17 mouse cellular contexts compared by ENCODE assay signal in genomic region chr5:96969705-96970471, GRCm38 (mm10). TPM values are rescaled to one million over a fixed set of nuclear protein-coding genes. Genes with fewer than 3 reads are reported as not detected.
A peak's percentile ranks its signal among the peaks of the same experiment; 100 is the strongest.
DNase-seq lines count a peak whose midpoint lies in the region; ATAC-seq and TF ChIP-seq lines count a peak whose summit lies in the region.
"Had no signal": no experiment of that assay in that cellular context is flagged by ENCODE, and none has a peak within 500 bp of the region (broad histone marks: within the 10 kb centered on the region; RNA-seq: fewer than 3 reads in every experiment).

No protein-coding gene starts in this region.

- no peak for TF ChIP-seq CTCF in forebrain, postnatal 0 days (IDR thresholded peaks at IDR 0.05; ENCODE audit: low read depth)

- H3K9me3 ChIP-seq in heart, embryonic 10.5 days: no peaks in the 10 kb centered on the region
- H3K9me3 ChIP-seq in midbrain, embryonic 11.5 days (ENCODE audit: control insufficient read depth, low read length): no peaks in the 10 kb centered on the region
- H3K9me3 ChIP-seq in midbrain, embryonic 16.5 days (replicated peaks; ENCODE audit: control insufficient read depth, low read length, poor library complexity, severe bottlenecking): no peaks in the 10 kb centered on the region
- no peaks in the 10 kb centered on the region for H3K9me3 ChIP-seq in forebrain, postnatal 0 days (ENCODE audit: low read length)
- H3K9me3 ChIP-seq: embryonic facial prominence, embryonic 15.5 days; limb, embryonic 13.5 days; midbrain, embryonic 12.5 days; neural tube, embryonic 12.5 days had no signal

- no peak overlapping the region for H3K9ac ChIP-seq in midbrain, embryonic 11.5 days (ENCODE audit: low read length)
- no peak overlapping the region for H3K9ac ChIP-seq in midbrain, embryonic 16.5 days (ENCODE audit: low read depth, low read length)
- H3K9ac ChIP-seq in forebrain, postnatal 0 days: no peak overlapping the region
- H3K9ac ChIP-seq: embryonic facial prominence, embryonic 15.5 days; limb, embryonic 13.5 days; midbrain, embryonic 12.5 days; neural tube, embryonic 12.5 days had no signal

- peaks cover 20% of the 10 kb centered on the region for H3K4me1 ChIP-seq in heart, embryonic 10.5 days
- peaks cover 7% of the 10 kb centered on the region for H3K4me1 ChIP-seq in midbrain, embryonic 11.5 days (ENCODE audit: control insufficient read depth, insufficient read depth, low read length)
- H3K4me1 ChIP-seq in midbrain, embryonic 16.5 days (ENCODE audit: control insufficient read depth, insufficient read depth, low read length): peaks cover 3% of the 10 kb centered on the region
- H3K4me1 ChIP-seq in forebrain, postnatal 0 days (ENCODE audit: insufficient read depth): no peaks in the 10 kb centered on the region
- H3K4me1 ChIP-seq: embryonic facial prominence, embryonic 15.5 days; neural tube, embryonic 12.5 days had no signal

- WGBS in heart, embryonic 10.5 days: 65% methylated on average over 7 of the region's 7 CpGs
- WGBS in midbrain, embryonic 11.5 days: 49% methylated on average over 7 of the region's 7 CpGs
- 55% methylated on average over 7 of the region's 7 CpGs for WGBS in midbrain, embryonic 16.5 days
- WGBS in forebrain, postnatal 0 days: 62% methylated on average over 7 of the region's 7 CpGs

- H3K4me3 ChIP-seq in heart, embryonic 10.5 days: no peak overlapping the region
- no peak overlapping the region for H3K4me3 ChIP-seq in midbrain, embryonic 11.5 days (ENCODE audit: low read depth, low read length)
- H3K4me3 ChIP-seq in midbrain, embryonic 16.5 days (ENCODE audit: low read depth, low read length): no peak overlapping the region
- H3K4me3 ChIP-seq in forebrain, postnatal 0 days (ENCODE audit: low read depth, low read length): no peak overlapping the region
- H3K4me3 ChIP-seq: embryonic facial prominence, embryonic 15.5 days; limb, embryonic 13.5 days; midbrain, embryonic 12.5 days; neural tube, embryonic 12.5 days had no signal

- H3K4me2 ChIP-seq in midbrain, embryonic 11.5 days: no peak overlapping the region
- H3K4me2 ChIP-seq in midbrain, embryonic 16.5 days (ENCODE audit: low read length): no peak overlapping the region
- no peak overlapping the region for H3K4me2 ChIP-seq in forebrain, postnatal 0 days (ENCODE audit: low read depth)
- H3K4me2 ChIP-seq: embryonic facial prominence, embryonic 15.5 days; limb, embryonic 13.5 days; midbrain, embryonic 12.5 days; neural tube, embryonic 12.5 days had no signal

- H3K36me3 ChIP-seq in heart, embryonic 10.5 days: no peaks in the 10 kb centered on the region
- no peaks in the 10 kb centered on the region for H3K36me3 ChIP-seq in midbrain, embryonic 11.5 days (ENCODE audit: control insufficient read depth, insufficient read depth, low read length)
- H3K36me3 ChIP-seq in midbrain, embryonic 16.5 days (ENCODE audit: control insufficient read depth, insufficient read depth, low read length): no peaks in the 10 kb centered on the region
- H3K36me3 ChIP-seq in forebrain, postnatal 0 days (ENCODE audit: insufficient read depth): no peaks in the 10 kb centered on the region
- H3K36me3 ChIP-seq: embryonic facial prominence, embryonic 15.5 days; limb, embryonic 13.5 days; midbrain, embryonic 12.5 days; neural tube, embryonic 12.5 days had no signal

- no peaks in the 10 kb centered on the region for H3K27me3 ChIP-seq in heart, embryonic 10.5 days (ENCODE audit: insufficient read depth, poor library complexity, severe bottlenecking)
- no peaks in the 10 kb centered on the region for H3K27me3 ChIP-seq in midbrain, embryonic 11.5 days (ENCODE audit: control insufficient read depth, insufficient read depth, low read length)
- no peaks in the 10 kb centered on the region for H3K27me3 ChIP-seq in midbrain, embryonic 16.5 days (ENCODE audit: control insufficient read depth, insufficient read depth, low read depth, low read length)
- H3K27me3 ChIP-seq in forebrain, postnatal 0 days (ENCODE audit: insufficient read depth, low read length): no peaks in the 10 kb centered on the region
- H3K27me3 ChIP-seq: embryonic facial prominence, embryonic 15.5 days; limb, embryonic 13.5 days; midbrain, embryonic 12.5 days; neural tube, embryonic 12.5 days had no signal

- no peak overlapping the region; the same call in 1 of the 2 replicates for H3K27ac ChIP-seq in heart, embryonic 10.5 days
- H3K27ac ChIP-seq in midbrain, embryonic 11.5 days (ENCODE audit: low read depth, low read length): no peak overlapping the region
- no peak overlapping the region for H3K27ac ChIP-seq in midbrain, embryonic 16.5 days (ENCODE audit: low read length)
- H3K27ac ChIP-seq in forebrain, postnatal 0 days (ENCODE audit: low read depth, low read length): no peak overlapping the region
- H3K27ac ChIP-seq: embryonic facial prominence, embryonic 15.5 days; limb, embryonic 13.5 days; midbrain, embryonic 12.5 days; neural tube, embryonic 12.5 days had no signal

- ATAC-seq in midbrain, embryonic 11.5 days (ENCODE audit: low FRiP score): 0 out of 2 replicates have a peak, but pooled peaks have one; percentile 33
- no peak for ATAC-seq in midbrain, embryonic 16.5 days
- ATAC-seq in forebrain, postnatal 0 days: no peak
- ATAC-seq: forebrain, embryonic 14.5 days; inflammation-experienced regulatory T-cells, adult 6 months had no signal

- peak; percentile 79 for DNase-seq in heart, adult 11 months
- DNase-seq in heart, embryonic 10.5 days (ENCODE audit: low spot score): no peak
- no peak for DNase-seq in midbrain, embryonic 11.5 days (ENCODE audit: low spot score, missing footprints)
- peak; percentile 31 for DNase-seq in forelimb bud, embryonic 11.5 days (ENCODE audit: low read depth, low spot score)
- DNase-seq in yolk sac, embryonic 10.5 days (ENCODE audit: low spot score): peak; percentile 57
- no peak for DNase-seq in gastrocnemius, adult 8-10 months (ENCODE audit: low spot score in 2 of 2)
- DNase-seq in forebrain, postnatal 0 days: no peak
- DNase-seq: cerebellum, postnatal 10 days; heart, adult 18-20 months; heart, postnatal 14 days had no signal

RNA-seq across cellular contexts. Expression of gene Bmp2k, which starts 27.6 kb away (rescaled TPM):
- polyA plus RNA-seq in heart, embryonic 10.5 days (2016; fragmentation: Nextera tagmentation; extraction: Ambion mirVana): 10.2 and 12.3 TPM in 2 replicates
- polyA plus RNA-seq in midbrain, embryonic 11.5 days (2014; fragmentation: Nextera tagmentation; extraction: Ambion mirVana): 10.3 and 10.5 TPM in 2 replicates
- 8.3 and 9.5 TPM in 2 replicates for polyA plus RNA-seq in midbrain, embryonic 16.5 days (2015; fragmentation: Nextera tagmentation; extraction: Ambion mirVana)
- total RNA-seq in gastrocnemius, adult 8-10 months (2022): 10 to 100 TPM; 11.8 to 14.4 (median 13.5) TPM
- total RNA-seq in forebrain, postnatal 0 days (2014; rRNA removed): 13.8 and 17.9 TPM in 2 replicates
- polyA plus RNA-seq in forebrain, postnatal 0 days (2015; fragmentation: Nextera tagmentation; extraction: Ambion mirVana): 5.8 and 7.1 TPM in 2 replicates

Comparison
In these comparisons a context has a peak if more than half of its experiments do, and no peak if none do; other contexts are left out.
1. DNase-seq: peak in heart, adult 11 months (single experiment), forelimb bud, embryonic 11.5 days (single experiment) and yolk sac, embryonic 10.5 days (single experiment); none in heart, embryonic 10.5 days (single experiment), midbrain, embryonic 11.5 days (single experiment), gastrocnemius, adult 8-10 months (0 of 2) and forebrain, postnatal 0 days (single experiment).